Mouse (Mus musculus): ENCODE data around the gene Gdpd4.

DNA sequence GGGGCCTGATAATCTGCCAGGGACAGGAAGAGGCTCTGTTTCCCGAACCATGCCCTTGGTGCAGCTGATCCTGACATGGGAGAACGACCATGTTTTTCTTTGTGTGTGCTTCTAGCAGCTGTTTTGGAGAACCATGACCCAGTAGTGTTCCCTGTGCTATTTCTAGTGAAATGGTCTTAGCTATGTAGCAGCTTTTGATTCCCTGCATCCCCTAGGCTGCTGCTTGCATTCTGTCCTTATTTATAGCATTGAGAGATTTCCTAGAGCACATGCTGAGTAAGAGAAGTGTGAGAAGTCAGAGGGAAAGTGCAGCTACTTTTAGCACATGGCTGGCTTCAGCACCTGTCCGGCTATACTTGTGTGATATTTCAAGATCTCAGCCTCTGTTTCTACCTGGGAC is 8.1 kb upstream of the Gdpd4 start:
- TF ChIP-seq CTCF (IDR thresholded peaks at IDR 0.05) (no peak), EP300 (IDR thresholded peaks at IDR 0.05) (no peak)
